Mouse (Mus musculus) small intestine, adult 2 months (tissue): ENCODE data around the gene Spg21.

Experiments used
- CTCF ChIP-seq: fragments of 200-500 bp; IDR thresholded peaks from 2 replicates; pipeline ENCODE4 v1.5.1; 2012; ENCODE audit warnings: low read depth, mild to moderate bottlenecking, control low read depth, inconsistent platforms, low read length, moderate library complexity, mixed read lengths; ENCODE audit not compliant: insufficient replicate concordance, insufficient read length; ENCODE audit errors: extremely low read depth
- POLR2A ChIP-seq: fragments of 200-500 bp; IDR thresholded peaks from 2 replicates; pipeline ENCODE4 v1.6.1; 2012; ENCODE audit warnings: low read depth, mild to moderate bottlenecking, control low read depth, inconsistent platforms, low read length, moderate library complexity

- TF ChIP-seq CTCF (no peak), POLR2A (no peak)
Observed at GRCm38 (mm10) chr9:65535191-65535722, 74.5 kb downstream of the Spg21 start.
